Mouse (Mus musculus) heart, adult 2 months (tissue): Measurements from ENCODE around the gene Tmcc2.

Experiments
- CTCF ChIP-seq: fragments of 200-600 bp; IDR thresholded peaks from 2 replicates; pipeline ENCODE4 v1.8.1; 2022; ENCODE audit warnings: antibody characterized with exemption, mild to moderate bottlenecking, moderate library complexity
- EP300 ChIP-seq: fragments of 200-500 bp; IDR thresholded peaks from 2 replicates; pipeline ENCODE4 v1.6.1; 2011; ENCODE audit warnings: low read depth, low read length, control low read depth; ENCODE audit not compliant: insufficient read depth

GRCm38 (mm10) chr1:132380550-132381100, 10.5 kb downstream of the Tmcc2 start:
- TF ChIP-seq CTCF (no peak), EP300 (no peak)
